Mouse (Mus musculus) heart, adult 2 months (tissue): Measurements from ENCODE around the gene Rpl9.

Source experiments
- CTCF ChIP-seq: fragments of 200-600 bp; IDR thresholded peaks from 2 replicates; pipeline ENCODE4 v1.8.1; 2022; ENCODE audit warnings: antibody characterized with exemption, mild to moderate bottlenecking, moderate library complexity
- EP300 ChIP-seq: fragments of 200-500 bp; IDR thresholded peaks from 2 replicates; pipeline ENCODE4 v1.6.1; 2011; ENCODE audit warnings: low read depth, low read length, control low read depth; ENCODE audit not compliant: insufficient read depth
- POLR2A ChIP-seq: fragments of 200-500 bp; IDR thresholded peaks from 2 replicates; pipeline ENCODE4 v1.6.1; 2011; ENCODE audit warnings: mild to moderate bottlenecking, low read depth, low read length, control low read depth; ENCODE audit not compliant: insufficient read depth

GRCm38 (mm10) chr5:65435363-65435805 is 44.1 kb upstream of the Rpl9 start:
- TF ChIP-seq EP300 (no peak), POLR2A (no peak; the same call in 1 of the 2 replicates), CTCF (no peak)
